Mouse (Mus musculus) spleen, adult 18-20 months (tissue): ENCODE data around the gene Bcl2.

ENCODE experiments used
- DNase-seq, 2 experiments: peaks; one replicate each; pipeline ENCODE4 v3.0.0; 2022; ENCODE audit warnings: mixed read lengths in 2 of 2

Gene Bcl2

GRCm38 (mm10) chr1:106616955-106617354, 97.1 kb downstream of the Bcl2 start:
- no peak for DNase-seq

- DNase-seq: no peak
These were observed 100.7 kb downstream of the Bcl2 start for GRCm38 (mm10) chr1:106613371-106613770.

- no peak for DNase-seq
These were observed 101.7 kb downstream of the Bcl2 start for GRCm38 (mm10) chr1:106612166-106613031.

- DNase-seq: no peak
These were observed 102.8 kb downstream of the Bcl2 start for GRCm38 (mm10) chr1:106611246-106611645.

GRCm38 (mm10) chr1:106608098-106608778, 105.8 kb downstream of the Bcl2 start:
- DNase-seq: no peak

GRCm38 (mm10) chr1:106606951-106607350, 107.1 kb downstream of the Bcl2 start:
- DNase-seq: no peak

GRCm38 (mm10) chr1:106603406-106603805, 110.7 kb downstream of the Bcl2 start:
- DNase-seq: no peak

GRCm38 (mm10) chr1:106602941-106603340, 111.1 kb downstream of the Bcl2 start:
- DNase-seq: no peak

- DNase-seq: no peak
These were observed 111.5 kb downstream of the Bcl2 start for GRCm38 (mm10) chr1:106602536-106602935.

- no peak for DNase-seq
These were observed 112.8 kb downstream of the Bcl2 start for GRCm38 (mm10) chr1:106601247-106601646.

GRCm38 (mm10) chr1:106600841-106601240, 113.2 kb downstream of the Bcl2 start:
- no peak for DNase-seq

GRCm38 (mm10) chr1:106598292-106598583, 115.8 kb downstream of the Bcl2 start:
- no peak for DNase-seq

GRCm38 (mm10) chr1:106597575-106598291, 116.3 kb downstream of the Bcl2 start:
- DNase-seq: no peak

GRCm38 (mm10) chr1:106596380-106596779, 117.7 kb downstream of the Bcl2 start:
- no peak for DNase-seq

- DNase-seq: no peak
These were observed 118.7 kb downstream of the Bcl2 start for GRCm38 (mm10) chr1:106595286-106595885.

GRCm38 (mm10) chr1:106591180-106591774, 122.8 kb downstream of the Bcl2 start:
- no peak for DNase-seq

- DNase-seq: no peak
These were observed 124.9 kb downstream of the Bcl2 start for GRCm38 (mm10) chr1:106589141-106589540.

- no peak for DNase-seq
These were observed 126.1 kb downstream of the Bcl2 start for GRCm38 (mm10) chr1:106587866-106588470.

- DNase-seq: no peak
These were observed 127.3 kb downstream of the Bcl2 start for GRCm38 (mm10) chr1:106586761-106587160.

- no peak for DNase-seq
These were observed 128.7 kb downstream of the Bcl2 start for GRCm38 (mm10) chr1:106585349-106585748.

GRCm38 (mm10) chr1:106584824-106585223, 129.2 kb downstream of the Bcl2 start:
- DNase-seq: no peak

- no peak for DNase-seq
These were observed 129.8 kb downstream of the Bcl2 start for GRCm38 (mm10) chr1:106584273-106584672.
